Mouse (Mus musculus) liver, postnatal 0 days (tissue): ENCODE measurements at regions not wholly inside any gene's neighbourhood (a gene's known extent, or its start where the extent isn't known, plus 50 kb on each side); places are given as distances from the start of the nearest gene placed in this dataset.

Source experiments
- ATAC-seq: fragments of 200-750 bp; cut with Nextera tagmentation; 2 replicates; pipeline ENCODE4 v1.8.0; 2017; ENCODE audit warnings: mild to moderate bottlenecking, moderate library complexity
- DNase-seq: peaks from one replicate; pipeline ENCODE4 v3.0.0-alpha.2; 2016
- H3K27ac ChIP-seq: fragments of 300-500 bp; sonication (generic); 2 replicates; pipeline ENCODE4 v1.5.1; 2014; ENCODE audit warnings: antibody characterized with exemption, moderate library complexity, mild to moderate bottlenecking, low read depth
- H3K27me3 ChIP-seq: fragments of 300-500 bp; sonication (generic); 2 replicates; pipeline ENCODE4 v1.6.1; 2014; ENCODE audit warnings: low read length, control low read depth, mixed read lengths; ENCODE audit not compliant: insufficient read depth
- H3K36me3 ChIP-seq: fragments of 300-500 bp; sonication (generic); replicated peaks from 2 replicates; pipeline ENCODE4 v1.6.1; 2014; ENCODE audit warnings: mild to moderate bottlenecking, control low read depth, low read length, moderate library complexity, mixed read lengths; ENCODE audit not compliant: insufficient read depth
- H3K4me1 ChIP-seq: fragments of 300-500 bp; sonication (generic); 2 replicates; pipeline ENCODE4 v1.6.1; 2014; ENCODE audit warnings: antibody characterized with exemption, mild to moderate bottlenecking, control low read depth; ENCODE audit not compliant: insufficient read depth
- H3K4me2 ChIP-seq: fragments of 300-500 bp; sonication (generic); 2 replicates; pipeline ENCODE4 v1.6.1; 2014; ENCODE audit warnings: low read depth, mild to moderate bottlenecking, low read length, moderate library complexity, mixed read lengths
- H3K4me3 ChIP-seq: fragments of 300-500 bp; sonication (generic); 2 replicates; pipeline ENCODE4 v1.5.1; 2014; ENCODE audit warnings: low read depth, low read length
- H3K9ac ChIP-seq: fragments of 300-500 bp; sonication (generic); replicated peaks from 2 replicates; pipeline ENCODE4 v1.6.1; 2014; ENCODE audit warnings: mild to moderate bottlenecking, moderate library complexity
- H3K9me3 ChIP-seq: fragments of 300-500 bp; sonication (generic); 2 replicates; pipeline ENCODE4 v1.6.1; 2016; ENCODE audit warnings: mild to moderate bottlenecking, control low read depth, low read length, mixed read lengths
- CTCF ChIP-seq: sonication (generic); IDR thresholded peaks from 2 replicates; pipeline ENCODE4 v1.5.1; 2016; ENCODE audit warnings: antibody characterized with exemption, low read depth
- EP300 ChIP-seq: IDR thresholded peaks from 2 replicates; pipeline ENCODE4 v1.6.1; 2016; ENCODE audit warnings: antibody characterized with exemption, low read depth, mild to moderate bottlenecking
- WGBS: fragments of 180-500 bp; shearing (Covaris S2); extraction: QIAGEN DNeasy Blood & Tissue Kit; methylation state at CpG from one replicate; pipeline ENCODE4 v1.1.7; 2014; ENCODE audit not compliant: insufficient replicate concordance; 5-methylcytosine and 5-hydroxymethylcytosine counted together

DNA sequence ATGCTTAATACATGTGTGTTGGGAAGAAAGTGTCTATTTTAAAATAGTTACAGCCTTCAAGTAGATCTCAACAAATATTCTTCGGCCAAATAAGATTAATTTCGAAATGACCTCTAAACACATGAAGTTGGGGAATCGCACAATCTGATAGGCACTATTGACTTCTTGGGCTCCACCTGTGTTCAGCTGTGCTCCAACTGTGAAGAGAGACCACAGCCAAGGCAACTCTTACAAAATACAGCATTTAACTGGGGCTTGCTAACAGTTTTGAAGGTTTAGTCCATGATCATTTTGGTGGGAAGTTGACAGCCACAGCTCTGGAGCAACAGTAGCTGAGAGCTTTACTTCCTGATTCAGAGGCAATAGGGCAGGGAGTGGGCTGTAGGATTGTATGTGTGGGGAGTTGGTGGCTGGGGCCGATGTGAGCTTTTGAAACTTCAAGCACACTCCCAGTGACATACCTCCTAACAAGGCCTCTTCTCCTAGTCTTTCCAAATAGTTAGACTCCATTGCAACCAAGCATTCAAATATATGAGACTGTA is 90.8 kb upstream of the Spry2 start:
- H3K4me2 ChIP-seq, result no peak overlapping the region
- no peak for DNase-seq
- no peaks in the 10 kb centered on the region for H3K9me3 ChIP-seq
- no peaks in the 10 kb centered on the region for H3K27me3 ChIP-seq
- H3K4me1 ChIP-seq, result no peaks in the 10 kb centered on the region
- no peak for ATAC-seq
- TF ChIP-seq CTCF (no peak), EP300 (no peak)
- no peaks in the 10 kb centered on the region for H3K36me3 ChIP-seq
- no peak overlapping the region for H3K27ac ChIP-seq
- 76% methylated on average over 4 of the region's 4 CpGs for WGBS
- H3K9ac ChIP-seq, result no peak overlapping the region
- H3K4me3 ChIP-seq, result no peak overlapping the region

DNA sequence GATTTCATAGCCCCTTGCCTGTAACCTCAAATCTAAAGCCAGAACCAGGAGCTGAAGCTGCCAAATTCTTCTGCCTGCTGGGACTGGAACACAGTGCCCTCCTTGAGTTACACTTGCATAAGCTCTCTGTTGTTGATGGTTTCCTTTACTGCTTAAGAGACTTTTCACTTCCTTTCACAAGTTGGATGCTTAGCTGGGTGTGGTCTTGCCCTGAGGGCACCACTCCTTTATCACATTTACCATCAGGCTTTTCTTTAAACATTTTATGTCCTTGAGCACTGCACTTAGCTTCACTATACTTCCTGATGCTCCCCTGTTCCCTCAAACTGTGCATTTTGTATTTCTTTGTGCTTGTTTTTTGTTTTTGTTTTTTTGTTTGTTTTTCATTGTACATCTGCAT is 92.1 kb upstream of the Spry2 start:
- H3K36me3 ChIP-seq, result no peaks in the 10 kb centered on the region
- ATAC-seq, result no peak
- no peaks in the 10 kb centered on the region for H3K27me3 ChIP-seq
- H3K4me3 ChIP-seq, result no peak overlapping the region
- no peak overlapping the region for H3K27ac ChIP-seq
- H3K9ac ChIP-seq, result no peak overlapping the region
- no peaks in the 10 kb centered on the region for H3K9me3 ChIP-seq
- no peak overlapping the region for H3K4me2 ChIP-seq
- H3K4me1 ChIP-seq, result no peaks in the 10 kb centered on the region
- DNase-seq, result no peak
- TF ChIP-seq EP300 (no peak), CTCF (no peak)

DNA sequence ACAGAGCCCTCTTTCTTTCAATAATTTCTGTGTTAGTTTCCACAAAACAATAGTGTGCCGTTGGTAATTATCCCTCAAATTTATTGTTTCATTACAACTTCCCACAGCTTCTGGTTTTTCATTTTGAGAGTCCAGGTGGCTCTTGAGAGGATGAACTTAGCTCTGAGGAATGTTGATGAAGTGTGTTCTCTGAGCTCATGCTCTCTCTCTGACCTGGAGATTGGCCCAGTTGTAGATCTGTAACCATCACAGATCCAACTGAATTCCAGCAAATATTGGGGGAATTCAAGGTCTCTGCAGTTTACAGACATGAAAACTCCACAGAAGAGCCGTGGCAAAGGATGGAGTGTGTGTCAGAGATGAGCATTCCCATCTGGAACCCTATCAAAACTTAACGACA is 96.5 kb upstream of the Spry2 start:
- Histone ChIP-seq H3K36me3 (no peaks in the 10 kb centered on the region), H3K9me3 (no peaks in the 10 kb centered on the region), H3K4me1 (no peaks in the 10 kb centered on the region), H3K27me3 (no peaks in the 10 kb centered on the region), H3K27ac (no peak overlapping the region), H3K4me2 (no peak overlapping the region), H3K9ac (no peak overlapping the region), H3K4me3 (no peak overlapping the region)
- WGBS, result 76% methylated on average over 3 of the region's 3 CpGs
- no peak for TF ChIP-seq EP300
- DNase-seq, result no peak
- no peak for ATAC-seq

- TF ChIP-seq CTCF (no peak), EP300 (no peak)
- WGBS, result 54% methylated on average over 6 of the region's 6 CpGs
- no peak for ATAC-seq
- Histone ChIP-seq H3K9me3 (no peaks in the 10 kb centered on the region), H3K27me3 (no peaks in the 10 kb centered on the region), H3K27ac (no peak overlapping the region), H3K4me1 (no peaks in the 10 kb centered on the region), H3K9ac (no peak overlapping the region), H3K4me2 (no peak overlapping the region), H3K36me3 (no peaks in the 10 kb centered on the region), H3K4me3 (no peak overlapping the region)
- DNase-seq, result no peak
These were observed 103.2 kb upstream of the Spry2 start for GRCm38 (mm10) chr14:105999801-106000200.

- Histone ChIP-seq H3K27ac (no peak overlapping the region), H3K9ac (no peak overlapping the region), H3K27me3 (no peaks in the 10 kb centered on the region), H3K9me3 (no peaks in the 10 kb centered on the region), H3K4me2 (no peak overlapping the region), H3K4me3 (no peak overlapping the region), H3K36me3 (no peaks in the 10 kb centered on the region), H3K4me1 (no peaks in the 10 kb centered on the region)
- no peak for DNase-seq
- no peak for TF ChIP-seq CTCF
- TF ChIP-seq EP300, result no peak
- WGBS, result 83% methylated on average over 2 of the region's 2 CpGs
- ATAC-seq, result no peak
These were observed 98.2 kb upstream of the Trim52 start for GRCm38 (mm10) chr14:106007769-106008168.

DNA sequence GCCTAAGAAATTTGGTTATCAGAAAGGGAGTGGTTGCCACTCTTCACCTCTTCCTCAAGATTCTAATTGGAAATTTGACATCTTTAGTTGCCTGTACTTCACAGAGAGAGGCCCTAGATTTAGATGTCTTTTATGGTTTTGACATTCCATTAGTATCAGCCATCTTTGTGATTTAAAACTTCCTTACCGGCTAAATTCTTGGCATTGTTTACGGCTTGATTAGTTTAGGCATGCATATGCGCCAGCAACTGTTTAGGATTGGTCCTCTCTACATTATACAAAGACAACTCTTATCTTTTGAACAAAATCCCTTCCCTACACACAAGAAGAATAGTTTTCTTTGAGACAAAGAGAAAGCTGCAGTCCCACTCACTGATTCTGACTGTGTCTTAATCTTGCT is 97.0 kb upstream of the Trim52 start:
- H3K9me3 ChIP-seq, result no peaks in the 10 kb centered on the region
- H3K9ac ChIP-seq, result no peak overlapping the region
- H3K27ac ChIP-seq, result no peak overlapping the region
- DNase-seq (no peak), ATAC-seq (no peak)
- no peak for TF ChIP-seq EP300
- TF ChIP-seq CTCF, result no peak
- H3K4me2 ChIP-seq, result no peak overlapping the region
- H3K27me3 ChIP-seq, result no peaks in the 10 kb centered on the region
- 76% methylated on average over 3 of the region's 3 CpGs for WGBS
- no peaks in the 10 kb centered on the region for H3K36me3 ChIP-seq
- no peaks in the 10 kb centered on the region for H3K4me1 ChIP-seq
- H3K4me3 ChIP-seq, result no peak overlapping the region

DNA sequence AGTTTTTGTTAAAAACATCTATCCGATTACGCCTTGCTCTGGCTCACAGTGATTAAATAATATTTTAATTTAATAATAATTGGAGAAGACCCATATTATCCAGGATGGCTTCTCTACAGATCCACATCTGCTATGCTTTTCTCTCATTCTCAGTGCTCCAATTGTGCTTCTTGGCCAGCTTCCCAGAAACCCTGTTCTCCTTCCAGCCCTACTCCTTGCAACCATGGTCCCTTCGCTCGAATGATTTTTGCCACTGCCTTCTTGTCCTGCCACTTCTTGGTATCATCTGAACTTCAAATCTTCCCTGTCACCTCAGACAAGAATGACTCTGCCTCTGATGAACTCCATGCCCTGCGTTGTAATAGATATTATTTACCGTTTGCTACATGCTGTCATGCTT is 95.0 kb upstream of the Trim52 start:
- Histone ChIP-seq H3K27ac (no peak overlapping the region), H3K9me3 (no peaks in the 10 kb centered on the region), H3K4me3 (no peak overlapping the region), H3K4me1 (no peaks in the 10 kb centered on the region), H3K27me3 (no peaks in the 10 kb centered on the region), H3K36me3 (no peaks in the 10 kb centered on the region), H3K4me2 (no peak overlapping the region), H3K9ac (no peak overlapping the region)
- WGBS, result 85% methylated on average over 6 of the region's 6 CpGs
- TF ChIP-seq EP300, result no peak
- no peak for TF ChIP-seq CTCF
- no peak for ATAC-seq
- DNase-seq, result no peak
